Mouse (Mus musculus) brain, embryonic 14.5 days (tissue): Measurements from ENCODE around the gene Ldhb.

Experiments
- CTCF ChIP-seq: fragments of 200-500 bp; IDR thresholded peaks from 2 replicates; pipeline ENCODE4 v1.5.1; 2012; ENCODE audit warnings: inconsistent platforms, mild to moderate bottlenecking, moderate library complexity, borderline replicate concordance; ENCODE audit not compliant: insufficient read depth, insufficient read length; ENCODE audit errors: extremely low read depth
- POLR2A ChIP-seq: fragments of 200-500 bp; IDR thresholded peaks from 2 replicates; pipeline ENCODE4 v1.6.1; 2012; ENCODE audit warnings: mild to moderate bottlenecking, inconsistent platforms, borderline replicate concordance; ENCODE audit not compliant: poor library complexity, insufficient read depth, insufficient read length, severe bottlenecking; ENCODE audit errors: extremely low read depth

- TF ChIP-seq CTCF (no peak), POLR2A (no peak)
These were observed 22.2 kb downstream of the Ldhb start for GRCm38 (mm10) chr6:142485478-142486123.
